Mouse (Mus musculus) CD4-positive, CD25-positive, alpha-beta regulatory T cell, adult 2 months (primary cell): ENCODE measurements at regions not wholly inside any gene's neighbourhood (a gene's known extent, or its start where the extent isn't known, plus 50 kb on each side); places are given as distances from the start of the nearest gene placed in this dataset.
A peak's percentile ranks its signal among the peaks of the same experiment; 100 is the strongest.

Source experiments
- DNase-seq: peaks from one replicate; pipeline ENCODE4 v3.0.0-alpha.2; 2012; ENCODE audit warnings: low read depth, low spot score

GRCm38 (mm10) chr6:28986756-28987155, 73.3 kb upstream of the Lep start:
- DNase-seq = no peak

- DNase-seq = no peak
These were observed 72.6 kb upstream of the Lep start for GRCm38 (mm10) chr6:28987386-28987785.

- no peak for DNase-seq
These were observed 70.6 kb upstream of the Lep start for GRCm38 (mm10) chr6:28989433-28989832.

GRCm38 (mm10) chr6:28990210-28990609, 69.8 kb upstream of the Lep start:
- DNase-seq = peak; percentile 10

GRCm38 (mm10) chr6:28994481-28994880, 65.5 kb upstream of the Lep start:
- DNase-seq = no peak

GRCm38 (mm10) chr6:28995701-28996100, 64.3 kb upstream of the Lep start:
- DNase-seq = no peak

- no peak for DNase-seq
These were observed 60.5 kb upstream of the Lep start for GRCm38 (mm10) chr6:28999386-29000094.

GRCm38 (mm10) chr6:29002141-29002540, 57.9 kb upstream of the Lep start:
- no peak for DNase-seq

GRCm38 (mm10) chr6:29002811-29003210, 57.2 kb upstream of the Lep start:
- no peak for DNase-seq

GRCm38 (mm10) chr6:29005803-29006202, 54.2 kb upstream of the Lep start:
- no peak for DNase-seq
